Mouse (Mus musculus): ENCODE results near the gene Ccdc137. TPM values are rescaled to one million over a fixed set of nuclear protein-coding genes. Genes with fewer than 3 reads are reported as not detected.

Gene Ccdc137
- total RNA-seq, 2 experiments from 2014 or later = 19.9 to 29.4 TPM

- no peak for DNase-seq (ENCODE audit: low spot score in 2 of 2)
- intact Hi-C loops (cut with DNase I) = no loop called here
Observed at GRCm38 (mm10) chr11:120493351-120493750, 35.4 kb downstream of the Ccdc137 start.

GRCm38 (mm10) chr11:120493911-120494310, 36.0 kb downstream of the Ccdc137 start:
- no peak for DNase-seq (ENCODE audit: low spot score in 2 of 2)
- intact Hi-C loops (cut with DNase I) = no loop called here

GRCm38 (mm10) chr11:120497436-120497835, 39.5 kb downstream of the Ccdc137 start:
- intact Hi-C loops (cut with DNase I) = no loop called here
- no peak for DNase-seq (ENCODE audit: low spot score in 2 of 2)

- no peak for DNase-seq (ENCODE audit: low spot score in 2 of 2)
- intact Hi-C loops (cut with DNase I) = no loop called here
Observed at GRCm38 (mm10) chr11:120498226-120498625, 40.3 kb downstream of the Ccdc137 start.

- DNase-seq (ENCODE audit: low spot score in 2 of 2) = no peak
- intact Hi-C loops (cut with DNase I) = no loop called here
Observed at GRCm38 (mm10) chr11:120498891-120499290, 41.0 kb downstream of the Ccdc137 start.

GRCm38 (mm10) chr11:120499894-120500293, 42.0 kb downstream of the Ccdc137 start:
- intact Hi-C loops (cut with DNase I) = no loop called here
- DNase-seq (ENCODE audit: low spot score in 2 of 2) = no peak

GRCm38 (mm10) chr11:120500357-120500756, 42.4 kb downstream of the Ccdc137 start:
- DNase-seq (ENCODE audit: low spot score in 2 of 2) = no peak
- intact Hi-C loops (cut with DNase I) = no loop called here

GRCm38 (mm10) chr11:120501018-120501417, 43.1 kb downstream of the Ccdc137 start:
- intact Hi-C loops (cut with DNase I) = no loop called here
- no peak for DNase-seq (ENCODE audit: low spot score in 2 of 2)

GRCm38 (mm10) chr11:120501701-120502100, 43.8 kb downstream of the Ccdc137 start:
- DNase-seq (ENCODE audit: low spot score in 2 of 2) = no peak
- intact Hi-C loops (cut with DNase I) = no loop called here

- DNase-seq (ENCODE audit: low spot score in 2 of 2) = no peak
- intact Hi-C loops (cut with DNase I) = no loop called here
Observed at GRCm38 (mm10) chr11:120505661-120506060, 47.7 kb downstream of the Ccdc137 start.

- intact Hi-C loops (cut with DNase I) = no loop called here
Observed at GRCm38 (mm10) chr11:120506899-120507298, 49.0 kb downstream of the Ccdc137 start.

GRCm38 (mm10) chr11:120507611-120508289, 49.8 kb downstream of the Ccdc137 start:
- no peak for DNase-seq (ENCODE audit: low spot score in 2 of 2)
- intact Hi-C loops (cut with DNase I) = no loop called here

More at GRCm38 (mm10) chr11:120506899-120507298, 49.0 kb downstream of the Ccdc137 start:
- no peak for DNase-seq (ENCODE audit: low spot score in 2 of 2)

- intact Hi-C loops (cut with DNase I) = no loop called here
- DNase-seq (ENCODE audit: low spot score in 2 of 2) = no peak
Observed at GRCm38 (mm10) chr11:120508290-120508870, 50.5 kb downstream of the Ccdc137 start.

GRCm38 (mm10) chr11:120509940-120510339, 52.0 kb downstream of the Ccdc137 start:
- intact Hi-C loops (cut with DNase I) = no loop called here
- no peak for DNase-seq (ENCODE audit: low spot score in 2 of 2)

GRCm38 (mm10) chr11:120510375-120511030, 52.6 kb downstream of the Ccdc137 start:
- no peak for DNase-seq (ENCODE audit: low spot score in 2 of 2)
- intact Hi-C loops (cut with DNase I) = no loop called here

GRCm38 (mm10) chr11:120512790-120513453, 55.0 kb downstream of the Ccdc137 start:
- DNase-seq (ENCODE audit: low spot score in 2 of 2) = no peak
- intact Hi-C loops (cut with DNase I) = no loop called here

Other genes with a start within 250 kb of the Ccdc137 start
- 10 to 100 TPM; 15.3 to 20.9 TPM for gene Bahcc1, start 225.2 kb upstream of the Ccdc137 start, total RNA-seq (2021)
- gene Actg1, start 109.6 kb upstream of the Ccdc137 start, total RNA-seq (2021) = 1,000 to 10,000 TPM; 1,144 to 1,299 TPM
- gene Fscn2, start 96.6 kb upstream of the Ccdc137 start, total RNA-seq (2021) = under 1 TPM; 0.25 to 0.72 TPM
- 10 to 100 TPM; 12.8 to 16.4 TPM for gene Faap100, start 79.4 kb upstream of the Ccdc137 start, total RNA-seq (2021)
- gene Nploc4, start 20.4 kb upstream of the Ccdc137 start, total RNA-seq (2021) = 10 to 100 TPM; 65.3 to 77.0 TPM
- gene Tspan10, start 15.5 kb upstream of the Ccdc137 start, total RNA-seq (2021) = 1 to 10 TPM in 1 of 2 experiments, not detected in 1; 1.8 TPM
- gene Pde6g, start 4.6 kb upstream of the Ccdc137 start, total RNA-seq (2021) = under 1 TPM; 0.37 to 0.66 TPM
- gene Oxld1, start within 50 bp of the Ccdc137 start, total RNA-seq (2021) = 10 to 100 TPM; 14.3 to 20.6 TPM
- 10 to 100 TPM; 49.3 to 55.0 TPM for gene Arl16, start 9.5 kb downstream of the Ccdc137 start, total RNA-seq (2021)
- 10 to 100 TPM; 75.6 to 78.5 TPM for gene Mrpl12, start 26.5 kb downstream of the Ccdc137 start, total RNA-seq (2021)
- gene Slc25a10, start 33.7 kb downstream of the Ccdc137 start, total RNA-seq (2021) = 10 to 100 TPM; 18.2 to 21.9 TPM
- not detected for gene Gcgr, start 72.6 kb downstream of the Ccdc137 start, total RNA-seq (2021)
- 10 to 100 TPM; 73.4 to 91.7 TPM for gene Mcrip1, start 91.6 kb downstream of the Ccdc137 start, total RNA-seq (2021)
- gene Ppp1r27, start 93.0 kb downstream of the Ccdc137 start, total RNA-seq (2021) = not detected
- 100 to 1,000 TPM; 122 to 126 TPM for gene P4hb, start 115.1 kb downstream of the Ccdc137 start, total RNA-seq (2021)
- 100 to 1,000 TPM; 304 to 344 TPM for gene Arhgdia, start 123.5 kb downstream of the Ccdc137 start, total RNA-seq (2021)
- 10 to 100 TPM; 59.7 to 67.5 TPM for gene Alyref, start 140.2 kb downstream of the Ccdc137 start, total RNA-seq (2021)
- 10 to 100 TPM; 91.4 to 99.7 TPM for gene Anapc11, start 140.3 kb downstream of the Ccdc137 start, total RNA-seq (2021)
- 1 to 10 TPM in 1 of 2 experiments, not detected in 1; 1.2 TPM for gene Npb, start 150.4 kb downstream of the Ccdc137 start, total RNA-seq (2021)
- gene Pcyt2, start 159.8 kb downstream of the Ccdc137 start, total RNA-seq (2021) = 100 to 1,000 TPM; 115 to 135 TPM
- 10 to 100 TPM; 37.8 to 43.3 TPM for gene Sirt7, start 167.1 kb downstream of the Ccdc137 start, total RNA-seq (2021)
- gene Mafg, start 175.5 kb downstream of the Ccdc137 start, total RNA-seq (2021) = 100 to 1,000 TPM in 1 of 2 experiments, 10 to 100 TPM in 1; 76.5 to 103 TPM
- gene Pycr1, start 185.7 kb downstream of the Ccdc137 start, total RNA-seq (2021) = 1 to 10 TPM; 2.9 to 3.9 TPM
- 10 to 100 TPM in 1 of 2 experiments, 1 to 10 TPM in 1; 8.2 to 11.9 TPM for gene Myadml2, start 190.0 kb downstream of the Ccdc137 start, total RNA-seq (2021)
- 1 to 10 TPM; 5.6 to 6.6 TPM for gene Notum, start 203.1 kb downstream of the Ccdc137 start, total RNA-seq (2021)
- gene Aspscr1, start 214.9 kb downstream of the Ccdc137 start, total RNA-seq (2021) = 10 to 100 TPM; 53.1 to 56.9 TPM